Mouse (Mus musculus): ENCODE measurements around the gene Apoc2. TPM values are rescaled to one million over a fixed set of nuclear protein-coding genes. Genes with fewer than 3 reads are reported as not detected.

Apoc2 gene
- polyA plus RNA-seq, 1 experiment from 2014 or later = 4.9 TPM

- H3K4me1 ChIP-seq (ENCODE audit: control insufficient read depth, insufficient read depth, low read length) = peaks cover 2% of the 10 kb centered on the region; the same call in 1 of the 2 replicates
- no peaks in the 10 kb centered on the region for H3K27me3 ChIP-seq (ENCODE audit: control insufficient read depth, insufficient read depth, low read length)
- H3K4me3 ChIP-seq (ENCODE audit: low read depth, low read length) = no peak overlapping the region
- H3K36me3 ChIP-seq (ENCODE audit: control insufficient read depth, insufficient read depth, low read length) = peaks cover 60% of the 10 kb centered on the region
- H3K4me2 ChIP-seq = no peak overlapping the region
- H3K27ac ChIP-seq (ENCODE audit: low read depth, low read length) = no peak overlapping the region
- H3K9me3 ChIP-seq (replicated peaks; ENCODE audit: control insufficient read depth, low read length) = no peaks in the 10 kb centered on the region
- WGBS (ENCODE audit: insufficient replicate concordance) = 91% methylated on average over 15 of the region's 15 CpGs
- no peak overlapping the region for H3K9ac ChIP-seq (ENCODE audit: low read depth, low read length)
- ATAC-seq (replicated peaks; ENCODE audit: insufficient number of reproducible peaks, low FRiP score, low TSS enrichment) = no peak
Measured at GRCm38 (mm10) chr7:19633855-19634254, 43.9 kb downstream of the Apoc2 start.

GRCm38 (mm10) chr7:19633197-19633596, 44.5 kb downstream of the Apoc2 start:
- peaks cover 55% of the 10 kb centered on the region for H3K36me3 ChIP-seq (ENCODE audit: control insufficient read depth, insufficient read depth, low read length)
- H3K4me2 ChIP-seq = no peak overlapping the region
- H3K27ac ChIP-seq (ENCODE audit: low read depth, low read length) = no peak overlapping the region
- H3K27me3 ChIP-seq (ENCODE audit: control insufficient read depth, insufficient read depth, low read length) = no peaks in the 10 kb centered on the region
- H3K9ac ChIP-seq (ENCODE audit: low read depth, low read length) = no peak overlapping the region
- H3K9me3 ChIP-seq (replicated peaks; ENCODE audit: control insufficient read depth, low read length) = no peaks in the 10 kb centered on the region
- H3K4me1 ChIP-seq (ENCODE audit: control insufficient read depth, insufficient read depth, low read length) = peaks cover 2% of the 10 kb centered on the region; the same call in 1 of the 2 replicates
- no peak overlapping the region for H3K4me3 ChIP-seq (ENCODE audit: low read depth, low read length)
- WGBS (ENCODE audit: insufficient replicate concordance) = 89% methylated on average over 17 of the region's 17 CpGs
- no peak for ATAC-seq (replicated peaks; ENCODE audit: insufficient number of reproducible peaks, low FRiP score, low TSS enrichment)

DNA sequence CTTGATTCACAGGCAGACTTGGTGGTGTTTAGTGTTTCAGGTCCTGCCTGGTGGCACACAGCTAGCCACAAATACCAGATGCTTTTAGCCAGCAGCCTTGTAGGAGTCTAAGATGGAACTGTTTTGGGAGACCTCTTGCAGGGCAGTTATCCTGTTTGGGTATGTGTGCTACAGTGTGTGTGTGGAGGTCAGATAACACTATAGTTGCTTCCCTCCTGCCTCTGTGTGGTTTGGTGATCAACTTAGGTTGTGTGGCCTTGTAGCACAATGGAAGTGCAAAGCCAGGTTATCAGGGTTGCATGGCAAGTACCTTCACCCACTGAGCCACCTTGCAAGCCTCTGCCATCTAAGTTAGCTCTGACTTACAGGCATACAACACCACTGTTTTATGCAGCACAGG, 45.0 kb downstream of the Apoc2 start:
- Histone ChIP-seq H3K9ac (ENCODE audit: low read depth, low read length) (no peak overlapping the region), H3K36me3 (ENCODE audit: control insufficient read depth, insufficient read depth, low read length) (peaks cover 50% of the 10 kb centered on the region), H3K27me3 (ENCODE audit: control insufficient read depth, insufficient read depth, low read length) (no peaks in the 10 kb centered on the region), H3K4me2 (no peak overlapping the region), H3K27ac (ENCODE audit: low read depth, low read length) (0 out of 2 replicates have a peak overlapping the region, but pooled peaks have one; percentile 6), H3K4me1 (ENCODE audit: control insufficient read depth, insufficient read depth, low read length) (peaks cover 2% of the 10 kb centered on the region; the same call in 1 of the 2 replicates), H3K9me3 (replicated peaks; ENCODE audit: control insufficient read depth, low read length) (no peaks in the 10 kb centered on the region), H3K4me3 (ENCODE audit: low read depth, low read length) (no peak overlapping the region)
- no peak for ATAC-seq (replicated peaks; ENCODE audit: insufficient number of reproducible peaks, low FRiP score, low TSS enrichment)

DNA sequence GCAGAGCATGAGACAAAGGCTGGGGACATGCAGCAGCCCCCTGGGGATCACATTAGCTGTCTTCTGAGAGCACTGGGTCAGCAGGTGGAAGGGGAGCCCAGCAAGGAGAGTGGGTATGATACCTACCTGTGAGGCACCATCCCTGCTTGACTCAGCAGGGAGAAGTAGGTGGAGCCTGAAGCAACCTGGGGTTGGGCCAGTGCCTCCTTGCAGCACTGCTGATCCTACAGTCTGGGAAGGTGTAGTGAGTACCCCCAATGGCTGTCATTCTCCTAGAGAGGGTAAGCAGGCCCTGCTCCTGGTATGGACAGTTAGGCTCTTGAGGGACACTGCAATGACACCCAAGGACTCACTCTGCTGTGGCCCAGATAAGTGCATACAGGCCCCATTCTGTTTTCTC, 45.5 kb downstream of the Apoc2 start:
- H3K27ac ChIP-seq (ENCODE audit: low read depth, low read length) = no peak overlapping the region
- H3K9ac ChIP-seq (ENCODE audit: low read depth, low read length) = no peak overlapping the region
- no peak for ATAC-seq (replicated peaks; ENCODE audit: insufficient number of reproducible peaks, low FRiP score, low TSS enrichment)

DNA sequence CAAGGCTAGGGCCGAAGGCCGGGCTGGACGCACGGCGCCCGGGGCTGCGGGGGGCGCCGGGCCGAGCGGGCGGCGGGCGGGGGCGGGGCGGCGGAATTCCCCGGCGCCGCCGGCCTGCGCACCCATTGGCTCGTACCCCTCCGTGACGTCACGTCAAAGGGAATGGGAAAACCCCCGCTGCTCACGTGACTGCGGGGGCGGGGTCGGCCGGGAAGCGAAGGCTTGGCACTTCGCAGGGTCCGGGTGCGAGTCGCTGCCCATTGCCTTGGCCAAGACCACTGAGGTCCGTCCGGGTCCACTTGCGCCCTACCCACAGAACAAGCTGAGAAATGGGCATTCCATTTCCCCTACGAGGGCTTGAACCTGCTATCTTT, 48.4 kb downstream of the Apoc2 start, which contains the start of gene Relb:
TSS of gene Relb (minus strand) at position 78 of the 374 bp plus-strand sequence.
- Histone ChIP-seq H3K36me3 (ENCODE audit: control insufficient read depth, insufficient read depth, low read length) (peaks cover 17% of the 10 kb centered on the region), H3K4me1 (ENCODE audit: control insufficient read depth, insufficient read depth, low read length) (peaks cover 2% of the 10 kb centered on the region; the same call in 1 of the 2 replicates), H3K9me3 (replicated peaks; ENCODE audit: control insufficient read depth, low read length) (no peaks in the 10 kb centered on the region), H3K27ac (ENCODE audit: low read depth, low read length) (peak within 1 kb of the TSS; percentile 68), H3K4me2 (peak within 1 kb of the TSS; percentile 92), H3K27me3 (ENCODE audit: control insufficient read depth, insufficient read depth, low read length) (no peaks in the 10 kb centered on the region), H3K9ac (ENCODE audit: low read depth, low read length) (peak within 1 kb of the TSS; percentile 62), H3K4me3 (ENCODE audit: low read depth, low read length) (peak within 1 kb of the TSS; percentile 69)
- under 1% methylated on average over 37 of the region's 41 CpGs for whole genome bisulfite sequencing (ENCODE audit: insufficient replicate concordance)
- ATAC-seq (replicated peaks; ENCODE audit: insufficient number of reproducible peaks, low FRiP score, low TSS enrichment) = peak; percentile 74

More for the DNA sequence above, 45.5 kb downstream of the Apoc2 start:
- no peaks in the 10 kb centered on the region for H3K9me3 ChIP-seq (replicated peaks; ENCODE audit: control insufficient read depth, low read length)
- H3K4me3 ChIP-seq (ENCODE audit: low read depth, low read length) = no peak overlapping the region
- no peaks in the 10 kb centered on the region for H3K27me3 ChIP-seq (ENCODE audit: control insufficient read depth, insufficient read depth, low read length)
- peaks cover 46% of the 10 kb centered on the region for H3K36me3 ChIP-seq (ENCODE audit: control insufficient read depth, insufficient read depth, low read length)
- H3K4me2 ChIP-seq = no peak overlapping the region
- H3K4me1 ChIP-seq (ENCODE audit: control insufficient read depth, insufficient read depth, low read length) = peaks cover 2% of the 10 kb centered on the region; the same call in 1 of the 2 replicates

DNA sequence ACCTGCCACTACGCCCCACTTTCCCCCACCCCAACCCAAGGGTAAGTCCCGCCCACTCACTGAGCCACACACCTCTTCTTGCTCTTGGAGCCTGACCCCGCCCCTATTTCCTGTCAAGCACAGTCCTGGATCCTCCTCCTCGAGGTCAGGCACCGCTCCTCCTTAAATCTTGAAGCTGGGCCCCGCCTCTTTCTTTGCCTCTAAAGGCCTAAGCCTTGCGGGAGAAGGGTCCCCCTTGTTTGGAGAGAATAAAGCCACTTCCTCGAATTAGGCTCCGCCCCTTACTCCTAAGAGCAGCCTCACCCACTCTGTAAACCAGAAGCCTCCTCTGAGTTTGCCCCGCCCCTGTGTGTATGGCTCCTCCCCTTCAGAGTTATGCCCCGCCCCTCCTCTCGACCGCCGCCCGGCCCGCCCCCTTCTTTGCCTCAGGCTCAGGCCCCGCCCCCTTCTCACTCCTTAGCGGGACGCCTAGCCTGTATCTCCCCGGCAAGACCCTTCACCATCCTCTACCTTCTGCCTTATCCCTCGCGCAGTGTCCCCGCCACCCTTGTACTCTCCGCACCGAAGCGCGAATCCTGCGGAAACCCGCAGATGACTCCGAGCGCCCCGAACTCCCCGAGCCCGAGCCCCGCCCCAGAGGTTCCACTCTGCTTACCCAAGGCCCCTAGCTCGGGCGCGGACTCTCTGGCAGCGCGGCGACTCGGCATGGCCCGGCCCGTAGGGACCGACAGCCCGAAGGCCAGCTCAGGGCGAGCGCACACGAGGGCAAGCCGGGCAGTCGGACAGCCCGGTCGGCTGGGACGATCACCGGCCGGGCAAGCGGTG, 49.0 kb downstream of the Apoc2 start:
- Histone ChIP-seq H3K4me2 (peak overlapping the region; percentile 92), H3K27me3 (ENCODE audit: control insufficient read depth, insufficient read depth, low read length) (no peaks in the 10 kb centered on the region), H3K4me3 (ENCODE audit: low read depth, low read length) (peak overlapping the region; percentile 69), H3K4me1 (ENCODE audit: control insufficient read depth, insufficient read depth, low read length) (peaks cover 2% of the 10 kb centered on the region; the same call in 1 of the 2 replicates), H3K9me3 (replicated peaks; ENCODE audit: control insufficient read depth, low read length) (no peaks in the 10 kb centered on the region), H3K36me3 (ENCODE audit: control insufficient read depth, insufficient read depth, low read length) (peaks cover 12% of the 10 kb centered on the region), H3K27ac (ENCODE audit: low read depth, low read length) (peak overlapping the region; percentile 68), H3K9ac (ENCODE audit: low read depth, low read length) (peak overlapping the region; percentile 62)
- ATAC-seq (replicated peaks; ENCODE audit: insufficient number of reproducible peaks, low FRiP score, low TSS enrichment) = peak; percentile 83
- WGBS (ENCODE audit: insufficient replicate concordance) = 1% methylated on average over 57 of the region's 57 CpGs

- Histone ChIP-seq H3K36me3 (ENCODE audit: control insufficient read depth, insufficient read depth, low read length) (peaks cover 7% of the 10 kb centered on the region; the same call in 1 of the 2 replicates), H3K4me3 (ENCODE audit: low read depth, low read length) (peak overlapping the region; percentile 69), H3K9ac (ENCODE audit: low read depth, low read length) (no peak overlapping the region), H3K4me2 (peak overlapping the region; percentile 92), H3K4me1 (ENCODE audit: control insufficient read depth, insufficient read depth, low read length) (peaks cover 2% of the 10 kb centered on the region; the same call in 1 of the 2 replicates), H3K27ac (ENCODE audit: low read depth, low read length) (peak overlapping the region; percentile 68), H3K9me3 (replicated peaks; ENCODE audit: control insufficient read depth, low read length) (no peaks in the 10 kb centered on the region), H3K27me3 (ENCODE audit: control insufficient read depth, insufficient read depth, low read length) (no peaks in the 10 kb centered on the region)
- ATAC-seq (replicated peaks; ENCODE audit: insufficient number of reproducible peaks, low FRiP score, low TSS enrichment) = no peak
- WGBS (ENCODE audit: insufficient replicate concordance) = 10% methylated on average over 17 of the region's 17 CpGs
Measured at GRCm38 (mm10) chr7:19628192-19628535, 49.6 kb downstream of the Apoc2 start.

DNA sequence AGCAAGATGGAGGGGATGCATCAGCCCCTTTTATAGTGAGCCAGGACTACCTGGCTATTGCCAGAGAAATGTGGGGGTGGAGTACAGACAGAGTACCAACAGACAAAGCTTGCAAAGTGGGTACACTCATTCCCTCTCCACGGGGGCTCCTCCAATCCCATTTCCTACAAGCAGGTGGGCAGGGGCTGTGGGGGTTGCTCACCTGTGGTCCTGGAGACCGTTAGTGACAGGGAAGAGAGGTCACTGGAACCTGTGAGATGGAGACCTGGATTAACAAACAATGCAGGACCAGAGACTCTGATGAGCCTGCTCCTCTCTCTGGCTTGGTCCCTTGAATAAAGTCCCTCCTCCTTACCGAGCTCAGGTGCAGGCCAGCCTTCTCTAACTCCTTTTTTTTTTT, 50.0 kb downstream of the Apoc2 start:
- 63% methylated on average over 3 of the region's 3 CpGs for WGBS (ENCODE audit: insufficient replicate concordance)
- Histone ChIP-seq H3K27ac (ENCODE audit: low read depth, low read length) (no peak overlapping the region), H3K9me3 (replicated peaks; ENCODE audit: control insufficient read depth, low read length) (no peaks in the 10 kb centered on the region), H3K4me3 (ENCODE audit: low read depth, low read length) (peak overlapping the region; percentile 69; the same call in 1 of the 2 replicates), H3K4me1 (ENCODE audit: control insufficient read depth, insufficient read depth, low read length) (peaks cover 2% of the 10 kb centered on the region; the same call in 1 of the 2 replicates), H3K36me3 (ENCODE audit: control insufficient read depth, insufficient read depth, low read length) (peaks cover 3% of the 10 kb centered on the region; the same call in 1 of the 2 replicates), H3K9ac (ENCODE audit: low read depth, low read length) (no peak overlapping the region), H3K4me2 (peak overlapping the region; percentile 92), H3K27me3 (ENCODE audit: control insufficient read depth, insufficient read depth, low read length) (no peaks in the 10 kb centered on the region)
- no peak for ATAC-seq (replicated peaks; ENCODE audit: insufficient number of reproducible peaks, low FRiP score, low TSS enrichment)
